Mouse (Mus musculus) retina, postnatal 1 day (tissue): ENCODE data around the gene Fscn1.

Source experiments
- DNase-seq: peaks from one replicate; pipeline ENCODE4 v3.0.0-alpha.2; 2012

Fscn1 gene

DNA sequence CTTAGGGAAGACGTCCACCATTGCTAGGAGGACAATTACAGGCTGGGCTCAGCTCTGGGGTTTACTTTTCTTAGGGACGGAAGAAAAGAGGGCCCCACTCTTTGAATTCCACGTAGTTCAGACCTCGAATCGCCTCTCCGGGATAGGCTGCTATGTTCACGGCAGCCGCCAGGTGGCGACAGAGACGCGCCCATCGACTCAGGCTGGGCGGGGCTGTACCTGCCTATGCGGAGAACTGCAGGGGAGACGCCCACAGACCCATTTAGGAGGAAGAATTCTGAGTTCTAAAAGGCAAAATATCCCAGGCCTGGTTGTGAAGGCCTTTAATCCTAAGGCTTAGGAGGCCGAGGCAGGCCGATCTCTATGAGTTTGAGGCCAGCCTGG, 23.8 kb upstream of the Fscn1 start:
- DNase-seq = peak; percentile 79

GRCm38 (mm10) chr5:142937956-142938727, 22.0 kb upstream of the Fscn1 start:
- peak; percentile 36 for DNase-seq

GRCm38 (mm10) chr5:142940393-142940792, 19.8 kb upstream of the Fscn1 start:
- no peak for DNase-seq

GRCm38 (mm10) chr5:142944979-142945682, 15.0 kb upstream of the Fscn1 start:
- DNase-seq = no peak

- DNase-seq = no peak
Measured at GRCm38 (mm10) chr5:142947460-142947859, 12.7 kb upstream of the Fscn1 start.

DNA sequence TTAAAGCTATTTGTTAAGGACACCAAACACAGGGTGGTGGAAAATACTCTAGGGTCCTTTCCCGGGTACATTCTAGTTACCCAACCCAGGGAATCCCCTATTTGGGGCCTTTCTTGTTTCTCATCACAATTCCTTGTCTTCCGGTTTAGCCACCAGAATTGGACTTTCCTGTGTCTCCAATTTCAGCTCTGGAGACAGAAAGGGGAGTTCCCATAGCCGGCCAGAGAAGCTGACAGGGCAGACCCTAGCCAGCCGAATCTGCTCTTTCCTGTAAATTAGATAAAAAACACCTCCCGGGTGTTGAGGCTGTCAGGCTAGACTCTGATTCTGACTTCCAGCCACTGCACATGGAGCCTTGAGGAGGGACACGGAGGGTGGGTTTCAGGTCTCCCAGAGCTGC, 10.6 kb upstream of the Fscn1 start:
- no peak for DNase-seq

- no peak for DNase-seq
Measured at GRCm38 (mm10) chr5:142950405-142950804, 9.7 kb upstream of the Fscn1 start.

DNA sequence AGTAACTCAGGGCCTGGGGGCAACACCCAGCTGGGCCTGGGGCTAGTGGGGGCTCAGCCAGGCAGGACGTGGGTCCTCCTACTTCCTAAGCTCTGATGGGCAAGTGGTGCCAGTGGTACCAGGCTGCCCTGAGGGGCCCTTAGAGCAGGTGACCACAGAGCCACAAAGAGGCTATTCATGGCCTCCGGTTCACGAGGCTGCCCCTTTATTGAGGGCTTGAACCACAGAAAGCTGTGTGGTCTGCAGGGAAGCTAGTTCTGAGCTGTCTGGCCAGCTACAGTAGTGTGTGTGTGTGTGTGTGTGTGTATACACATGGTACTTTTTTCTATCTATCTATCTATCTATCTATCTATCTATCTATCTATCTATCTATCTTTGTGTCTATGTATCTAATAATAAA, 6.5 kb upstream of the Fscn1 start:
- DNase-seq = no peak

DNA sequence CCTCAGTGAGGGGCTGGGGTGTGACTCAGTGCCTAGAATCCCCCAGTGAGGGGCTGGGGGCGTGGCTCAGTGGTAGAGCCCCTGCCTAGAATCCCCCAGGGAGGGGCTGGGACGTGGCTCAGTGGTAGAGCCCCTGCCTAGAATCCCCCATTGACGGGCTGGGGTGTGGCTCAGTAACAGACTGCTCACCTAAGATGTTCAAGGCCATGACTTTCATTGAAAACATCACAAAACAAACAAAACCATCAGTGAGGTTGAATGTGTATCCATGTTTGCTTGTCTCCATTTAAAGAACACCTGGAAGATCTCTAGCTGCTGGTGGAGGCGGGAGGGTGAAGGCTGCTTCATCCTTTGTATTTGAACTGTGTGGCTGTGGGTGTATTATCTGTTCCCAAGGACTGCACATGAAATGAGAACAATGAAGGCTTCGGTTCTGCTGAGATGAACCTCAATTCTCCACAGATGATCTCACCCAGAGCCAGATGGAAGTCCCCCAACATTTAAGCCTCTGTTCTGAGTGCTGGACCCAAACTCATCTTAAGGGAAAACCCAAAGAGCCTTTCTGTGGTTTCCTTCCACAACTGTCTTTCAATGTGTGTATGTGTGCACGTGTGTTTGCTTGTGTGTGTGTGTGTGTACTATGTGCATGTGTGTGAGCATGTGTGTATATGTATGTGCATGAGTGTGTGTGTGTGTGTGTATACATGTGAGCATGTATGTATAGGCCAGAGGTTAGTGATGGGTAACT, 3.0 kb upstream of the Fscn1 start:
- DNase-seq = no peak

DNA sequence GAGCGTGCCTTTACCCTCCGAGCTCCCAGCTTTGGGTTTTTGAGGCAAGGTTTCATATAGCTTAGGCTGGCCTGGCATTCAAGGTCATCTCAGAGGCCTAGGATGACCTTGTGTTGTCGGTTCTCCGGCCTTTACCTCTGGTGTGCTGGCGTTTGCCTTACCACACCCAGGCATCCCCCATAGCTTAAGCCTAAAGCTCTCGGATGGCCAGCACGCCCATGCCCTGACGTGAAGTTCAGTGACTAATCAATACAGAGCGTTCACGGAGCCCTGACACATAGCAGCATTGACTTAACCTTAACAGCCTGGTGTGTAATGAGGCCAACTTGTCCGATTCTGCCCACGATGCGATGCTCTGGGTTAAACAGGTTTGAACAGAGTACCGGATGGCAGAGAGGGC, 1.7 kb upstream of the Fscn1 start:
- no peak for DNase-seq

GRCm38 (mm10) chr5:142959156-142959555, 987 bp upstream of the Fscn1 start:
- no peak for DNase-seq

GRCm38 (mm10) chr5:142960775-142961271, 680 bp downstream of the Fscn1 start:
- peak; percentile 61 for DNase-seq

- DNase-seq = no peak
Measured at GRCm38 (mm10) chr5:142961398-142961880, 1.3 kb downstream of the Fscn1 start.

DNA sequence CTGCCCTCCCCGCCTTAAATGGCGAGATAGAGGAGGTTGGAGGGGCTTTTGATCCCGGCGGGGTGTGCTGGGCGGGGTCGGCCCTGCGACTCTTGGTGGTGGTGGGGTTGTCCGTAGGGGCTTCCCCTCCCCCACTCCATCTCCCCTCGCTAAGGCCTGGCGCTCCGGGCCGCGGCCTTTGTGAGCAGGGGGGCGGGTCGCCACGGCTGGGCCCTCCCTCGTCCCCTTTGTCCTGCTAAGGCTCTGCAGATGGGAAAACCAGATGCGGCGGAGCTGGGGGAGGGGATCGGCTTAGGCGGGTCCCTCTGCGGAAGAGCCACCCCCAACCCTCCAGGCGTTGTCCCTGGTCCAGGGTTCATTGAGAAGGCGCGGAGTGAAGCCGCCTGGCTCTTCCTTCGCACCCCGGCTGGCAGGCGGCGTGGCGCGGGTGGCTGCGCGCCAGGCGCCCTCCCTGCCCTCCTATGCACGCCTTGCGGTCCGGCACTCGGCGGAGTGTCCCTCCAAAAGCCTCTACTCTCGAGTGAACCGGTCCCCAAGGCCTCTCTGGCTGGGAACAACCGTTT, 1.8 kb downstream of the Fscn1 start:
- peak; percentile 93 for DNase-seq

- no peak for DNase-seq
Measured at GRCm38 (mm10) chr5:142962444-142962961, 2.4 kb downstream of the Fscn1 start.

- DNase-seq = peak; percentile 71
Measured at GRCm38 (mm10) chr5:142963003-142963704, 3.0 kb downstream of the Fscn1 start.

DNA sequence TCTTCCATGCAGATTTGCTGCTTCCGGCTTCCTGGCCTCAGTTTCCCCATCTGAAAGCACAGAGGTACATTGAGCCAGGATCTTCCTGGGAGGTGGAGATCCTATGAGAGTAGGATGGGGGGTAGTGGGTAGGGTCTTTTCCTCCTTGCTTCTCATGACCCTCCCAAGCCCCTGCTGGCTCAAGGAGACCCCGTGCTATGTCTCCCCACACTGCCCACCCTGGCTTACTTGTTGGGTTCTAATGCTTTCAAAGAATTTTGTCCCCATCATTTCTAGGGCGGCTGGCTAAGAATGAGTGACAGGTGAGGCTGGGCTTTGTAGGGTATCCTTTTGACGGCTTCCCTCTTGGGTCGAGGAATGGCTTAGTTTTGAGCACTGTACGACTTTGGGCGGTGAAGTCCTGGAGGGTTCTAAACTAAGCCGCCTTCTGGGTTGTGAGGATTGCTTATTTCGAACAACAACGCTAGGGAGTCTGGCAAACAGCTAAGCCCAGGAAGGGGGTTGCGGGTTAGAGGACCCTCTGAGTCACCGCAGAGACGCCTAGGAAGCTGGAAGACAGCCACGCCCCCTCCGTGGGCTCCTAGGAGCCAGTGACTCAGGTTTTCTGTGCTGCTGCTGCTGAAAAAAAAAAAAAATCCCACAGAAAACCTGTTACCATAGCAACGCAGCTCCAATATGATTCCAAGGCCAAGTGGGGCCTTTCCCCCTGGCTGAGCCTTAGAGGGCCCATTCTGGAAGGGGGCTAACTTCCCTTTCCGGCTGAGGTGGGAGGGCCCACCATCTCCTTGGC, 3.8 kb downstream of the Fscn1 start:
- peak; percentile 62 for DNase-seq

DNA sequence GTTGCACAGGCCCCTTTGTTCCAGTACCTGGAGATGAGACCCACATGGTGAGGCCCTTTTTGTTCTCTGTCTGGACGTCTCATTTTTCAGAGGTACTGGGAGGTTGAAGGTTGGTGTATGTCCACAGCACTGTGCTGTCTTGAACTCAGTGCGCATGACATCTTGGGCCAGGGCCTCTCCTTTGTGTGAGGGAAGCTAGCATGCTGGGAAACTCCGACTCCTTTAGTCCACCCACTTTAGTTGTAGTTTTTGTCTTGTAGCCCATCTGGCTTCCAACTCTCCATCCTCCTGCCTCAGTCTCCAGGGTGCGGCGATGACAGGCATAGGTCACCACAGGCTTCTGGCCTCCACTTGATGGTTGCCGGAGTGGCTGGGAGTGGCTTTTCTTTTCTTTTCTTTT, 4.5 kb downstream of the Fscn1 start:
- DNase-seq = no peak

- DNase-seq = no peak
Measured at GRCm38 (mm10) chr5:142968411-142968810, 8.3 kb downstream of the Fscn1 start.

DNA sequence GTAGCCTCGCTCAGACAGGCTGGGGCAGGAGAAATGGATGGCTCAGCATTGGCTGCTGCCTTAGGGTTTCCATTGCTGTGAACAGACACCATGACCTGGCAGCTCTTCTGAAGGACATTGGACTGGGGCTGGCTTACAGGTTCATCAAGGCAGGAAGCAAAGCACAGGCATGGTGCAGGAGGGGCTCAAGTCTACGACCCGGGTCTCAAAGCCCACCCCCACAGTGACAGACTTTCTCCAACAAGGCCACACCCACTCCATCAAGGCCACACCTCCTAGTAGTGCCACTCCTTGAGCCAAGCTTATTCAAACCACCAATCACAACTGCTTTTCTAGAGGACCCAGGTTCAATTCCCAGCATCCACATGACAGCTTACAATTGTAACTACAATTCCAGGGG, 13.8 kb downstream of the Fscn1 start:
- DNase-seq = peak; percentile 31

DNA sequence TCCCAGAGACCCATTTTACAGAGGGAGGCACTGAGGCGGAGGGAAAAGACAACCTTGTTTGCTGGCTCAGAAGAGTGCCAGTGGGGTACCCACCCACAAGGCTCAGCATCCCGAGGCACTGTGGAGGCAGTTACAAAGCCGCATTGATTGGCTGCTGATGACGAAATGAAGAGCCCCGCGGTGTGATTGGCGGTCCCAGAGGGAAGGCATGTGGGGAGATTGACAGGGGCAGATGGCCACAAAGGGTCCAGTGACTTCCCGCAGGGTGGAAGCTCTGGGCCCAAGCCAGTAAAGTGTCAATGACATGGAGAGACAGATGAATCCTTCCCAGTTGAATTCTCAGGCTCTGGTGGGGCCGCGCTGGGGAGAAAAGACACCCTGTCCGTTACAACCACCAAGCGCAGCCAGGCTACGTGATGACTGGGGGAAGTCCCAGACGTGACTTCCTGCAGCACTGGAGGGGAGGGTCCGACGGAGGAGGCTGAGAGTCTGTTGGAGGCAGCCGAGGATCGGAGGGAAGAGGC, 14.5 kb downstream of the Fscn1 start:
- DNase-seq = peak; percentile 93
